Mouse (Mus musculus) embryonic fibroblast, embryonic 13.5 days (primary cell): ENCODE measurements around the gene Sclt1. TPM values are rescaled to one million over a fixed set of nuclear protein-coding genes. Genes with fewer than 3 reads are reported as not detected.
A peak's percentile ranks its signal among the peaks of the same experiment; 100 is the strongest.

ENCODE experiments used
- H3K27ac ChIP-seq: 2 replicates; pipeline ENCODE4 v1.5.1; 2012; ENCODE audit warnings: low read length, control low read depth, inconsistent platforms; ENCODE audit not compliant: insufficient read depth
- H3K4me1 ChIP-seq: 2 replicates; pipeline ENCODE4 v1.6.1; 2011; ENCODE audit warnings: low read length; ENCODE audit not compliant: control insufficient read depth, insufficient read depth
- H3K4me3 ChIP-seq: 2 replicates; pipeline ENCODE4 v1.5.1; 2011; ENCODE audit warnings: mild to moderate bottlenecking, control low read depth, low read length; ENCODE audit not compliant: insufficient read depth
- CTCF ChIP-seq: IDR thresholded peaks from 2 replicates; pipeline ENCODE4 v1.5.1; 2011; ENCODE audit warnings: mild to moderate bottlenecking, control low read depth, low read length, moderate library complexity, borderline replicate concordance; ENCODE audit not compliant: insufficient read depth
- POLR2A ChIP-seq: IDR thresholded peaks from 2 replicates; pipeline ENCODE4 v1.6.1; 2011; ENCODE audit warnings: low read depth, mild to moderate bottlenecking, control low read depth, low read length, moderate library complexity
- polyA plus RNA-seq: library from polyadenylated mRNA; stranded (reverse); fragments of >200 nt; gene quantifications from 2 replicates; pipeline ENCODE4 v1.2.4, GENCODE M21; 2011; ENCODE audit warnings: low read depth; ENCODE audit not compliant: missing spikeins, insufficient read length

Sclt1 gene
- polyA plus RNA-seq, 1 experiment: 14.6 TPM

GRCm38 (mm10) chr3:41607467-41607866 lies 134.8 kb downstream of the Sclt1 start:
- TF ChIP-seq POLR2A: no peak
- TF ChIP-seq CTCF: no peak
- Histone ChIP-seq H3K27ac (no peak overlapping the region), H3K4me3 (no peak overlapping the region), H3K4me1 (peaks cover 15% of the 10 kb centered on the region)

GRCm38 (mm10) chr3:41607050-41607449 lies 135.3 kb downstream of the Sclt1 start:
- TF ChIP-seq CTCF (no peak), POLR2A (no peak)
- Histone ChIP-seq H3K4me1 (peaks cover 15% of the 10 kb centered on the region), H3K4me3 (no peak overlapping the region), H3K27ac (no peak overlapping the region)

GRCm38 (mm10) chr3:41606330-41606664 lies 136.0 kb downstream of the Sclt1 start:
- peak overlapping the region; percentile 12; the same call in 1 of the 2 replicates for H3K27ac ChIP-seq
- peaks cover 15% of the 10 kb centered on the region for H3K4me1 ChIP-seq
- H3K4me3 ChIP-seq: no peak overlapping the region
- TF ChIP-seq CTCF: no peak
- TF ChIP-seq POLR2A: no peak

GRCm38 (mm10) chr3:41605601-41606329 lies 136.5 kb downstream of the Sclt1 start:
- TF ChIP-seq CTCF (no peak), POLR2A (no peak)
- Histone ChIP-seq H3K4me3 (no peak overlapping the region), H3K27ac (peak overlapping the region; percentile 11; the same call in 1 of the 2 replicates), H3K4me1 (peaks cover 15% of the 10 kb centered on the region)

- H3K4me1 ChIP-seq: peaks cover 15% of the 10 kb centered on the region
- no peak overlapping the region for H3K27ac ChIP-seq
- H3K4me3 ChIP-seq: no peak overlapping the region
- no peak for TF ChIP-seq POLR2A
- no peak for TF ChIP-seq CTCF
These were observed 137.5 kb downstream of the Sclt1 start for GRCm38 (mm10) chr3:41604629-41605321.

GRCm38 (mm10) chr3:41603470-41604019 lies 138.8 kb downstream of the Sclt1 start:
- TF ChIP-seq POLR2A (no peak), CTCF (no peak)
- Histone ChIP-seq H3K4me1 (peaks cover 15% of the 10 kb centered on the region), H3K27ac (0 out of 2 replicates have a peak overlapping the region, but pooled peaks have one; percentile 62), H3K4me3 (no peak overlapping the region)

- no peak for TF ChIP-seq POLR2A
- no peak for TF ChIP-seq CTCF
- H3K4me3 ChIP-seq: no peak overlapping the region
- H3K27ac ChIP-seq: peak overlapping the region; percentile 62
- H3K4me1 ChIP-seq: peaks cover 15% of the 10 kb centered on the region
These were observed 139.4 kb downstream of the Sclt1 start for GRCm38 (mm10) chr3:41602933-41603332.

- Histone ChIP-seq H3K4me3 (no peak overlapping the region), H3K27ac (peak overlapping the region; percentile 28; the same call in 1 of the 2 replicates), H3K4me1 (peaks cover 14% of the 10 kb centered on the region)
- TF ChIP-seq CTCF: no peak
- TF ChIP-seq POLR2A: no peak
These were observed 140.9 kb downstream of the Sclt1 start for GRCm38 (mm10) chr3:41601226-41602020.

GRCm38 (mm10) chr3:41599806-41600589 lies 142.3 kb downstream of the Sclt1 start:
- no peak overlapping the region for H3K4me3 ChIP-seq
- TF ChIP-seq POLR2A: no peak
- no peak for TF ChIP-seq CTCF
- peaks cover 6% of the 10 kb centered on the region for H3K4me1 ChIP-seq
- no peak overlapping the region for H3K27ac ChIP-seq
